Mouse (Mus musculus) monocyte, adult 5-6 weeks (primary cell): Measurements from ENCODE around the gene Spag5. TPM values are rescaled to one million over a fixed set of nuclear protein-coding genes. Genes with fewer than 3 reads are reported as not detected.

Experiments used
- ATAC-seq: fragments of 153-309, 156-312 bp; replicated peaks from 2 replicates; pipeline ENCODE4 v1.8.0; 2017; ENCODE audit warnings: mild to moderate bottlenecking; ENCODE audit not compliant: low TSS enrichment, insufficient number of reproducible peaks, severe bottlenecking, poor library complexity, low FRiP score
- total RNA-seq: library from RNA; stranded (forward); fragments of 200-1000, 200-491, 200-594 nt; gene quantifications from 3 replicates; pipeline ENCODE4 v1.2.3, GENCODE M21; 2017

The Spag5 gene
- total RNA-seq, 1 experiment from 2014 or later, result 1.4 TPM

DNA sequence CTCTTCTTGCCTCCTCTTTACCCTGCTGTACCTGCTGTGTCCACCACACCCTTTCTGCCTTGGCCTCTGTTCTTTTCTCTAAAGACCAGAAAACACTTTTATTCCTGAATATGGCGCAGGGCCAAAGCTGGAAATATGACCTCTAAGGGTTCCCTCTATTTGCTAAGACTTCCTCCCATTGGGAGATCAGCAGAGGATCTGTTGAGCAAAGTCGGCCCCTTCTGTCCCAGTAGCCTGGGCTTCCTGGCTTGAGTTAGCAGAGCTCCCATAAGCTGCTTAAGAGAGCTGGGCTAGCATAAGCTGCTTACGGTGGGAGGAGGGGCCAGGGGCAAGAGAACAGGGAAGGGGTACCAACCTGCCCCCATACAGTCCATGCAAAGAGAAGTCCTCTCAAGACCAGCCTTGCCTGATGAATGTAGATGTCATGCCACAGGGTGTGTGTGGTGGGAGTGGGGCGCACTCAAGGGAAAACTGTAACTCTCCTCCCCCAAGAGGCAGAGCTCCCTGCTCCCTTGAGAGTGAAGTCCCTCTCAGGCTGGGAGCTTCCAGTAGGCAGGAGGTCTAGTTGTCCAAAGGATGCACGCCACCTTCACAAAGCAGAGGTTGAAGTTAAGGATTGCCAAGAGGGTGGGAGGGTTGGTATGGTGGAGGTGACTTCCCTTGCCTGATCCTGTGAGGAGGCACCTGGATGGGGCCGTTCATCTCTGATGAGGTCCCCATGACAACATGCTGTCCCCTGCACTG lies 45.2 kb downstream of the Spag5 start:
- no peak for ATAC-seq

DNA sequence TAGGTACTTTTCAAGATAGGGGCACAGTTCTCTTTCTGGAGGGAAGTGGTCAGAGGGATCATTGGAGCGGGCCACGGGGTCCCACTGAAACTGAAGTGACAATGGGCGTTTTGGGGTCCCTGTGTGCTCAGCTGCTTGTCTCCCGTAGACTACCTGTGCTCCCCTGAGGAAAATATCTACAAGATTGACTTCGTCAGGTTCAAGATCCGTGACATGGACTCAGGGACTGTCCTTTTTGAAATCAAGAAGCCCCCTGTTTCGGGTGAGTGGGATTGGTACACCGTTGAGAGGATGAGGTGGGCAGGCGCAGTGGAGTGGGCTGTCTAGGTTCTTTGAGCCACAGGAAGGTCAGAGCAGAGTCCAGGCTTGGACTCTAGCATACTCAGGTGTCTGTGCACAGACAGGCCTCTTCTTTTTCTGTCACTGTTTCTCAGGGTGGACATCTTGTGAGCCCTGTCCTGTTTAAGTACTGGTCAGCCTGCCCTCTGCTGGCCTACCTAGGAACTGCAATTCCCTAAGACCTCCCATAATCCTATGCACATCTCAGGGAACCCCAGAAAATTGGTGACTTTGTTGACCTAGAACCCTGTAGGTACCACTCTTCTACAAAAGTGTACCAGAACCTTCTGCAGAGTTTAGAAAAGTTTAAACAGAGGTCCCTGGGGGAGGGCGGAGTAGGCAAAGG lies 45.9 kb downstream of the Spag5 start:
- no peak for ATAC-seq

DNA sequence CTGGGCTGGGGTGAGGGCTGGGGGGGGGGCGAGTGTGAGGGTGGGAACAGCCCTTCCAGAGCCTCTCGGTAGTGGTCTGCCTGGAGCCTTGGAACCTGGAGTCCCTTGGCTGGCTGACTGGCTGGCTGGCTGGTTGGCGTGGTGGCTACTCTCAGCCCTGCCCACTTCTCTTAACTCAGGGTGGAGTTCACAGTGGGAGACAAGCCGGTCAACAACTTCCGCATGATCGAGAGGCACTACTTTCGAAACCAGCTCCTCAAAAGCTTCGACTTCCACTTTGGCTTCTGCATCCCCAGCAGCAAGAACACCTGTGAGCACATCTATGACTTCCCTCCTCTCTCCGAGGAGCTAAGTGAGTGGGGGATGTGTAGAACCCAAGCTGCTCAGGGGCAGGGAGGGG lies 46.6 kb downstream of the Spag5 start:
- ATAC-seq, result peak; percentile 51

DNA sequence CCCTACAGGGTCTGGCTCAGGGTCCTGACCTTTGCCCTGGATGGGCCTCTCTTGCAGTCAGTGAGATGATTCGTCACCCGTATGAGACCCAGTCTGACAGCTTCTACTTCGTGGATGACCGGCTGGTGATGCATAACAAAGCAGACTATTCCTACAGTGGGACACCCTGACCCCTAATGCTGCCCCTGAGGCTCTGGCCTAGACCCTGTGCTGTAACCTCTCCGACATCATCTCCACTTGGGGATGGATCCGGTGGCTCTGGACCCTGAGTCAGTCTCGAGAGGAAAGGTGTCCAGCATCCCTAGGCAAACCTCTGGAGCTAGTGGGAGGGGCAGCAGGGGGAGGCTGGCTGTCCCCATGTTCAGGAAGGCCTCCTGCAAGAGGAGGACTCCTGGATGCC lies 47.1 kb downstream of the Spag5 start:
- ATAC-seq, result no peak

DNA sequence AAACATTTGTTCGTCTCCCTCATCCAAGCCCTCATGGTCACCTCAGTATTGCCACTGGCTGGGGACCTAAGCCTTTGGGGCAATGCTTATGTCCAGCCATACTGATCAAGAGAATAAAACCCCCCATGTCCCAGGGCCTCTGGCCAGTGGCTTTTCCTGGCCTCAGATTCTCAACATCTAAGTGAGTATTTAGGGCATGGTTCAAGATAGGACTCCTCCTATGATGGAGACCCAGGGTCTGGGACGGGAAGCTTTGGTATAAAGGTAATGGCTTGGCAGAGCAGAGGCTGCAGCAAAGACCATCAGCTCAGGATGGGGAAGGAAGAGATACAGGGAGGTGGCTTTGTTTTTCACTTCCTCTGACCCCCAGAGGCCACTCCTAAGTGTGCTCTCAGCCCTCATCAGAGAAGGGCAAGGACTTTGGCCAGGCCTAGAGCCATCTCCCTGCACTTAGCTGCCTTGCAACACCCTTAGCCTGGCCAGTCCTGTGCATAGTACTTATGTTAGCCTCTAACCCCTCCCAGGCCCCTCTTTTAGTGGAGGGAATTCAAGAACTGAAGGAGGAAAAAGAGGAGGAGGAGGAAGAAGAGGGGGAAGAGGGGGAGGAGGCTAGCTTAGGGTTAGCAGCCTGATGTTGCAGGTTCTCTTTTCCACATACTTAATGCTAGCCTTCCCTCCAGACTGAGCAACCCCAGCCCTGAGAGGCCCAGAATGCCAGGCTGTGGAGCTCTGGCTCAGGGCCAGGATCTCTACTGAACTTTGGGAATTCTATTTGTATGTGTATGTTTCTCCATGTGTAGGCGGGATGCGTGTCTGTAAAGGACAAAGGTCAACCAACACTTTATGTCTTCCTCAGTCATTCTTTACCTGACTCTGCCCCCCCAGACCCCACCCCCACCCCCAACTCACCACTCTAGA lies 48.4 kb downstream of the Spag5 start:
- ATAC-seq, result peak; percentile 36

DNA sequence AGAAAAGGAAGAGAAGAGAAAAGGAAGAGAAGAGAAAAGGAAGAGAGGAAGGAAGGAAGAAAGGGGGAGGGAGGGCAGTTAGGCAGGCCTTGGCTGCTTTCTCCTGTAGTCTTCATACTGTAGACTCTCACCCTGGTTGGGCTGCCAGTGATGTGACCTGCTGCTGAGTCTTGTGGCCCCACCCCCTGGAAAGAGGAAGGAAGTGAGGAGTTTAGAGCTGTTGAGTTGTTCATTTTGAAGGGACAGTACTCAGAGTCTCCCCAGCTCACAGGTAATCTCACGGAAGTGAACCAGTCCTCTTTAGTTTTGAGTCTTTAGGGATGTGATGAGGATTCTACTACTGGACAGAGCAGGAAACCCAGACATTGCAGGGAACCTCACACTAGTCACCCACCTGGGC lies 51.8 kb downstream of the Spag5 start:
- ATAC-seq, result peak; percentile 47

DNA sequence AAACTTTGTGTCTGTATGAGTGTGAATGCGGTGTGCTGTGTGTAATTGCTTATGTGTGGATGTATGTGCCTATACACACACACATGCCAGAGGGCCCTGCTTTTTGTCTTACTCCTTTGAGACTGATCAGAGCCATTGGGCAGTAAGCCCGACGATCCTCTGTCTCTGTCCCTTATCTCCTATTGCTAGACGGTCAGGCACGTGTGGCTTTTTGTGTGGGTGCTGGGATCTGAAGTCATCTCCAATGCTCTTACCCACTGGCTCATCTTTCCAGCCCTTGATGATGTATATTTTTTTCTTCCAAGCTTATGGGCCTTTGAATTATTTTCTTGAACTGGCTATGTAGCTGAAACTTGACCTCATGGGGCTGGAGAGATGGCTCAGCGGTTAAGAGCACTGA lies 53.6 kb downstream of the Spag5 start:
- no peak for ATAC-seq

DNA sequence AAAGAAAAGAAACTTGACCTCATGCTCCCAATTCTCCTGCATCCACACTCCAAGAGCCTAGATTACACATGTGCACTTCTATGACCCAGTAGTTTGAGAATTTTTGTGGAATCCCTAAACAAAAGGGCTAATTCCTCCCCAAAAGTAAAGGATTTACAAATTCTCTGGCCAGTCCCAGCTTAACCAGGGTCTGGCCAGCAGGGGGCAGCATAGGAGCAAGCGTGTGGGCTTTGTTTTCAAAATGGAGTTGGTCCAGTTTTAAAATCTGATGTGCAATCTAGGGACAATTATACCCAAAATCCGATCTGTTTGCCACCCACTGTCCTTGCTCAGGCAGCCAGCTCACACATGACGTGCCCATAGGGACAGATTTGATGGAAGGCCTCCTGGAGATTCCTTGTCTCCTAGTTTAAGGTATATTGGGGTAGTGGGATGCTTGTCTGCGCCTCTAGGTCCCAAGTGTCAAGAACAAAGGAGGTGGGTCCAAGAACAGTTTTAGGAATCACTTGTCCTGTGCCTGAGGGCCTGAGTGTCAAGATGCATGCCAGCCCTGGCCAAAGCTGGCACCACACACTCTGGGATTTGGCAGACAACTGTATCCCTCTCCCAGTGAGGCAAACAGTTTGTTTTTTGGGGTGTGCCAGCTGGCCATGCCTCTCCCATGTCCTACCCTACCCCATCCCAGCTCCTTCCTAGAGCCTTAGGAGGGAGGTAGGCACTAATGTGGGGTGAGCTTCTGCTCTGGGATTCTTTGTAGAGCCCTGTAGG lies 54.3 kb downstream of the Spag5 start:
- ATAC-seq, result no peak

DNA sequence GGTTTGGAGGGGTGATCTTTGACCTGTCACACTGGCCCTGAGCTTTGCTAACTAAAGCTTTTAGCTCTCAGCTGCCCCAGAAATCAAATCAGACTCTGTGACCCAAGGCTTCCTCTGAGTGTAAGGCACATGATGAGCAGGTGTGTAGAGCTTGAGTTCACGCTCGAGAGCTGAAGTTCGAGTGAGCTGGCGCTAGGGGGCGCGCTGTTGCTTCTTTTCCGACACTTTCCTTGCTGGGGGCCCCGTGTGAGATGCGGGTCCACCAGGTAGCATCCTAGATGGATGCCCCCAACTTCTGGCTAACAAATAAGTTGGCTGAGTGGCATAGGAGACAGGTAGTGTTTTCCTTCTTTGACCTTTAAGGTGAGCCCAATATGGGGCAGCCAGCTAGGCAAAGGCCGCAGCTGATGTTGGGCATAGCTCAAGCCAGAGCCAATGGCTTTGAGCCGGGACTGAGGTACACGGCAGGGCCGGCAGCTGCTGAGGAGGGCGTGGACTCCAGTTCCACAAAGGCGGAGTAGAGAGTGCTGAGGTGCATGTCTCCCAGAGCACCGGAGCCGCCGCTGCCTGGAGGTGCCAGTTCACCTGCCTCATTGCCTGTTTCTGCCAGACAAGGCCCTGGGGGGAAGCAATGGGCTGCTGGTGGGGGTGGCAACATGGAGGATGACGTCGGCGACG lies 57.1 kb downstream of the Spag5 start:
- no peak for ATAC-seq

DNA sequence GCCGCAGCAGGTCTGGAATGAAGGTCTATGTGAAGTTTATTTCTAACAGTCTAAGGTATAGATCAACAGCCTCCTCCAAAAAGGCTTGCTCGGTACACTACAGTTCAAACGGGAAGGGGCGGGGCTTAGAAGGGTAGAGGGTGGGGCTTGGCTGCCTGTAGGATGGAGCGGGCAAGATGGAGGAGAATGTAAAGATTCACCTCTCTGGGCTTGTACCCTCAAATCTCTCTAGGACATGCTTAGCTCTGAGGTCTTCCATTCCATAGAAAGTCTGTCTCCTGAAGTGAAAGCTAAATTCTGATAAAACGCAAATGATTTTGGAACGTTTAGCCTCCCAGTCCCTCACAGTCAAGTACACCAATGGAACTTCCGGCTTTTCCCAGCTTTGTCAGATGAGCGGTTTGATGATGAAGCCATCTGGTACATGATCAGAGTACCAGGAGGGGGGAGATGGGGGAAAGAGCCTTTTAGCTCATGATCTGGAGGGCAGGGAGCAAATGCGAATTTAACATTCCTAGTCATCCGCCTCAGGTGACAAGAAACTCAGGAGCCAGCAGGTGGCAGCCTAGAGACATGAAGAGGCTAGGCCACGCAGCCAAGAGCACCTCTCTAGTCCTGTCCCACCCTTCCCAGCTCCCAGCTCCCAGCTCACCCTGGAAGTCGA lies 58.9 kb downstream of the Spag5 start:
- peak; percentile 75 for ATAC-seq

DNA sequence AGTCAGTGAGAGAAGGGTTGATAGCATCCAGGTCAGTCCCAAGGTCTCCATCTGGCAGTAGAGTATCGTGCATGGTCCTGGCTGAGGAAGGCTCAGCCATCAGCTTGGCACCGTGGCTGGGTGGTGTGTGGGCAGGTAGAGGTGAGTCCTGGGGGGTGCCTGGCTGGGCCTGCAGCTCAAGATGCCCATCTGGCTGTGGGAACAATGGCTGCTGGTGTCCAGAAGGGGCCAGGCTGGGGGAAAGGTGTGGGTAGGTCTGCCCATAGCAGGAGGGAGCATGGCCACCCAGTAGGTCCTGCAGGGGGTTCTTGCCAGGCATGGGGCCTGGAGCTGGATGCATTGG lies 59.4 kb downstream of the Spag5 start:
- no peak for ATAC-seq

DNA sequence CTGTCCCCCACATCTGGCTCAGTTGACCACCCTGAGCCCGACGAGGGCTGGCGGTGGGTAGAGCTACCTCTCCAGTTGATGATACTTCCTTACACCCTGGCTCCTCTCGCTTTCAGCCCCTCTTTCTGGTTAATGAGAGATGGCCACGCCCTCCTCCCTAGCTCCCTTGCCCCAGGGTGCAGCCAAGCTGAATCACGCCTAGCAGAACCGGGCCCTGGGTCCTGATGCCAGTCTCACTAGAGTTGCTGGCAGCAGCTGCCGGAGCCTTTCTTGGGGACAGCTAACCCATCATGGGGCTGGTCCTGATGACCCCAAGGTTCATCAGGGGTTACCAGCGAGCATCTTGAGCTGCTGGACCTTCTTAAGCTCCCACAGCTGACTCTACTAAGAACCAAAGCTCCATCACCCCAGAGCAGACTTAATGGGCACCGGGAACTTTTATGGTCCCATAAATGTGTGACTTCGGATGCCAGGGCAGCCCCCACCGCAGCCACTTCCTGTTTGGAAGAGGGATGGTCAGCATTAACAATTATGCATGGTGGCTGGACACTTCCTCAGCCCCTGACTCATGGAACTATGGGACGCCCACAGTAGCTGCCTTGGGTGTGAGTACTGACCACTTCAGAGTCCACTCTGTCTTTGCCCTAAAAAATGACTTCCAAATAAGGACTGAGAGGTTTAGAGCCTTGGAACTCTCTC lies 62.1 kb downstream of the Spag5 start:
- ATAC-seq, result no peak

DNA sequence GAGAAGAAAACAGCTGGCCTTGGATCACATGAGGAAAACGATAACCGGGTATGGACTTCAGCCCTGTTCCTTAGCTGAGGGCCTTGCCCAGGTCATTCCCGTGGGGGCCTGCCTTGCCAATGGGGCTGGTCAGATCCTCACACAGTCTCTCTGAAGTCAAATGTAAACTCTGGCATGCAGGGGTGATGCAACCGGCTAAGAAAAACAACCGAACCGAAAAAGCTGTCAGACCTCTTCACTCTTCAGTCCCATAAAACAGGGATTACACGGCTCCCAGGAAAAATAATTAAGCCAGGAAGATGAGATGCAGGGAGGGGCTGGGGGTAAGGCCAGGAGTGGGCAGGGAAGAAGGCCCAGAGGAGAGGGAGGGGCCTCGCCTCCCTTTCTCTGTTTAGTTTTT lies 62.8 kb downstream of the Spag5 start:
- no peak for ATAC-seq

DNA sequence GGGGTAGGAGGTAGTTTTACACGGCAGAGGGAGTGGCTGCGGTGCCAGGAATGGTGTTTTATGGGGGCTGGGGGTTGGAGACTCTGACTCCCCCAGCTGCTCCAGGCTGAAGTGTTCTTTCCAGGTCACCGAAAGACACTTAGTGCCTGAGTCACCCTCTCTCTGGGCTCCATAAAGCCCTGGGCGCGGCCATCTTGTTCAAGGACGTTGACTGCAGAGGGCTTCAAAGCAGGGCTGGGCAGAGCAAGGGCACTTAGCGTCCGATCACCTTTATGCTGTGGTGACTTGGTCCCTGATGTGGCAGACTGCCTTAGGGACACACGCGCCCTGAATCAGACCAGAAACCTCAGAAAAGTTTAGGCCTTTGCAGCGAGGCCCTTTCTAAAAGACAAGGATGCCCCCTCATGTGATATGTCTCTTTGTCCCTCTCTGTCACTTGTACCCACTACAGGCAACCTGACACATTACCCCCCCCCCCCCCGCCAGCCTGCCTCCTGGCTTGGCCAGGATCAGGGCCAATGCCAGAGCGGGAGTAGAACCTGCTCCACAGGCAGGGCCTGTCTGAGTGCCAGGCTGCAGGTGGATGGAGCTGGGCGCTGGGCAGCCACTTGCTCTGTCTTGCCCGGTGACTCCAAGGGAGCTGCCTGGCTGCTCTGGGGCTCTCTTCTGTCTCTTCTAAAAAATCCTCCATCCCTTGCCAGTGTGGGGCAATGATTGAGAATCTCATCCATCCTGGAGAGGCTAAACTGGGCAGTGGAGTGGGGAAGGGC lies 66.3 kb downstream of the Spag5 start:
- ATAC-seq, result no peak

DNA sequence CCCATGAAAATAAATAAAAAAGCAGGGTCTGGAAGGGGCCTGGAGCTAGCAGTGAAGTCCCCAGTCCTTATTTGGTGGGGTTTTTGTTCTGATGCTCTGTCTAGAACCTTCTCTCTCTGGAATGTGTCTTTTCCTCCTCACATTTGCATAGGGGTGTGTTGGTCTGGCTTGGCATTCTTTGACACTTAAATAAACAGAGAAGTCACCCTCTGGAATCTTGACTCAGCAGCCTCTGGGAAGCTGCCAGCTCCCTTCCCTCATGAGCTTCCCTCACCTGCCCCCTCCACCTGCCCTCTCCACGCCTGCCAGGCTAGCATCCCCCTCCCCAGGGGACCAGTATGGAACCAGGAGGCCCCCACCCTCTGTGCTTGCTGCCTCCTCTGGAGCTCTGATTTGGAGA lies 69.1 kb downstream of the Spag5 start:
- ATAC-seq, result no peak

DNA sequence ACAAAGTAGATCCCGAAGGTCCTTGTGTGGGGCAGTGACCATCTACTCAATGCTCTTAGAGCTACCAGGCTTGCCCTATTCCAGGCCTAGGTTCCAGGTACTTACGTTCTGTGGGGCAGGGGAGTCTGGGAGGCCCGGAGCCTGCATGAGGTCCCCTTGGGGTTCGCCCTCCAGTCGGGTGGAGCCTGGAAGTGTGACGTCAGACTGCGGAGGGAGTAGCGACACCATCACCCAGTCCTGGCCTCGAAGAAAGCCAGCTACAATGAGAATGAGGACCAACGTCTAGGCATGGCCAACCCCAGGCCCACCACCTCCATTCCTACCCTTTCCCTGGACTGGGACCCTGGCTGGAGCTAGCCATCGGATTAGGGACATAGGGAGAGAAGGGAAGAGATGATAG lies 70.4 kb downstream of the Spag5 start:
- ATAC-seq, result no peak
